Mouse (Mus musculus) macrophage (primary cell): ENCODE data around the gene Zfp429. TPM values are rescaled to one million over a fixed set of nuclear protein-coding genes. Genes with fewer than 3 reads are reported as not detected.
"Not testable (repeated sequence)": the region's sequence is repeated elsewhere in the genome, so short reads cannot be mapped to it uniquely, and the experiment has no call there.

ENCODE experiments used
- H3K27ac ChIP-seq: fragments of 350-480 bp; formaldehyde crosslinking; 2 replicates; pipeline ENCODE4 v1.9.0; 2021
- H3K36me3 ChIP-seq: fragments of 350-480 bp; formaldehyde crosslinking; 2 replicates; pipeline ENCODE4 v1.9.0; 2021; ENCODE audit errors: inconsistent target
- H3K4me3 ChIP-seq: fragments of 350-480 bp; formaldehyde crosslinking; 2 replicates; pipeline ENCODE4 v1.9.0; 2021; ENCODE audit errors: inconsistent target
- H3K79me2 ChIP-seq: fragments of 350-480 bp; formaldehyde crosslinking; 2 replicates; pipeline ENCODE4 v1.9.0; 2021; ENCODE audit errors: inconsistent target
- WGBS: methylation state at CpG from one replicate; pipeline ENCODE4 v1.1.7; 2026; ENCODE audit warnings: inconsistent platforms; ENCODE audit not compliant: missing documents; 5-methylcytosine and 5-hydroxymethylcytosine counted together
- polyA plus RNA-seq: library from polyadenylated mRNA; stranded (reverse); fragments of 250-400 nt; gene quantifications from 3 replicates; pipeline ENCODE4 v1.2.4, GENCODE M21; 2018; ENCODE audit warnings: inconsistent platforms
- total RNA-seq, 78 experiments: library from RNA; depleted of rRNA; stranded (reverse); fragments of 250-400 nt; gene quantifications; 1 replicate in 9 of 78; 2 replicates in 24 of 78; 3 replicates in 43 of 78; 4 replicates in 2 of 78; pipeline ENCODE4 v1.2.4; 2018; ENCODE audit warnings: inconsistent platforms in 56 of 78

The Zfp429 gene
- total RNA-seq (2018; cell fraction: chromatin; rRNA removed), result 10 to 100 TPM in 25 of 26 experiments, 1 to 10 TPM in 1; 9.7 to 27.4 (median 15.9) TPM
- total RNA-seq (2018; cell fraction: cytosol; rRNA removed), result 10 to 100 TPM in 21 of 26 experiments, 1 to 10 TPM in 5; 8.8 to 19.3 (median 13.0) TPM
- 10 to 100 TPM; 13.6 to 31.6 (median 18.5) TPM for total RNA-seq (2018; cell fraction: nucleus; rRNA removed)
- polyA plus RNA-seq, result 6.7 to 16.2 TPM (median 12.5 TPM) in 3 replicates

DNA sequence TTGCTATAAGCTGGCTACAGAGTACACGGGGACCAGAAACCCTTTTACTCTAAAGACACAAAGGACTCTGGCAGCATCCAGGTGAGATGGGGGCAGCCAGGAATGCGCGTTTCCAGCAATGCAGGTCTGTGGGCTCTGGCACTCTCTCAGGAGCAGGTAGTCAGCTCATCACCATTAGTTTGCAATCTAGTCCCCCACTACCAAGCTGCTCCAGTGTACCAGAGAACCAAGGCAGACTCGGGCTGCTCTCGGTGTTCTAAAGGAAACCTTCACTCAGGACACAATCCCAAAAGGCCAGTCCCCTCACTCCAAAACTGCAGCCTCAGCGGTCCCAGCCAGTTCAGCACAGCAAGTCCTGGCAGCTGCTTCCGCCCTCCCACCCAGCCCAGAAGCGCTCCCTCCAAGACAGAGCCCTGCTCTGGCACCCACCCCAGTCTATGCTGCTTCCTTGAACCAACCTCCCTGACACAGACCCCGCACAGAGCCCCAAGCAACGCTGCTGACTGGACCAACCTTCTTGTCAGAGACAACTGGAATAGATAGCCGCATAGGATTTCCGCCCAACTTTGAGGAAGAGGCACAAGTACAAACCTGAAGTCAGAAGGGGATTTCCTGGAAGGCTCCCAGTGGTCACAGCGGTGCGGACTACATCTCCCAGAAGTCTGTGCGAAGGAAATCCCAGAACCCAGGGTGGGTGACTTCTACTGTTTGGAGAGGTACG, at the start of gene Zfp429:
Zfp429 (minus strand) TSS at position 637 of the 721 bp plus-strand sequence.
- H3K36me3 ChIP-seq, result not testable (repeated sequence)
- peak within 1 kb of the TSS; percentile 64 for H3K27ac ChIP-seq
- peaks cover 20% of the 10 kb centered on the region for H3K79me2 ChIP-seq
- WGBS, result 5% methylated on average over 12 of the region's 16 CpGs
- peak within 1 kb of the TSS; percentile 64 for H3K4me3 ChIP-seq

DNA sequence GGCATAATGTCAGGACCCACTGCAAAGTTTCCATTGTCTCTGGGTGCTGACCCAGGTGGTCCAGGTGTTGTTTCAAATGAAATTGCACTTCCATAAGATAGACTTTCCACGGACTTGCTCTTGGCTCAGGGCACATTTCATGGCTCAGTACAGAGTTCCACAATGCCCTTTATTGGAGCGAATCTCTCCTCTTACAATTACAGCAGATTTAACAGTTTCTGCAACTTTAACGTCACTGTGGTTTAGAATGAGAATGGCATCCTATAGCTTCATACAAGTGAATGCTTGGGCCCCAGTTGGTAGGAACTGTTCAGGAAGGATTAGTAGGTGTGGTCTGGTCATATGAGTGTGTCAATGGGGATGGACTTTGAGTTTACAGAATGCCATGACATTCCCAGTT, 37.5 kb upstream of the Zfp429 start:
- no CpG with 5 or more reads among the region's 3 CpGs for WGBS
- not testable (repeated sequence) for H3K4me3 ChIP-seq, H3K27ac ChIP-seq, H3K79me2 ChIP-seq, H3K36me3 ChIP-seq

DNA sequence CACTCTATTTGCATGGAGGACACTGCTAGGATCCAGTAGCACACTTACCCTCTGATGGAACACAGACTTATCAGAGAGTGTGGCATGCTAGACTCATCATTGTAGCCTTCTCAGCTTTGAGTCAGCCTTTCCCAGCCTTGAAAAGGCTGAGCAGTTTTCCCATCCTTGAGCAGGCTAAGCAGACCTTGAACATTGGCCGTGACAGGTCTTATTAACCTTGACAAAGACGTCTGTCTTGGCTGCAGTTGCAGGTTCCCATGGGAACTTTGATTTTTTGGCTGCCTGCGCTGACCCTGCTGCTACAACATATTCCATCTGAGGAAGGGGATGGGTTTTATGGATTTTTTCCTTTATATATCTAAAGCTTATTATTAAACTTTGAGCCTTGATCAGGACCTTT, 28.5 kb upstream of the Zfp429 start:
- no peaks in the 10 kb centered on the region for H3K36me3 ChIP-seq
- no peak overlapping the region for H3K4me3 ChIP-seq
- H3K27ac ChIP-seq, result no peak overlapping the region
- WGBS, result 83% methylated on average over 3 of the region's 3 CpGs
- no peaks in the 10 kb centered on the region for H3K79me2 ChIP-seq

DNA sequence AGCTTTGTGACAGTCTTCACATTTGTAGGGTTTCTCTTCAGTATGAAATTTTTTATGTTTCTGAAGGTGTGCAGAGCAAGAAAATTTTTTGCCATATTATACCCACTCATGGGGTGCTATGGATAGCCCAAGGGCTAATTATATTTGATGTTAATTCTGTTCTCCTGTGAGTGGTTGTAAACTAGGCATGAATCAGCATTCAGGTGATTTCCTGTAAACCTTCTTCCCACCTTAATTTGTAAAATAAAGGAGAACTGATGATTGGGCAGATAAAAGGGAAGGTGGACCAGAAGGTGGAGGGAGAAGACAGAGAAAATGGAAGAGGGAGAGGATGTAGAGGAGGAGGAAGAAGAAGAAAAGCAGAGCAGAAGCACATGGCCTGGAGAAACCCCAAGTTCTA, 26.1 kb upstream of the Zfp429 start:
- not testable (repeated sequence) for H3K27ac ChIP-seq, H3K79me2 ChIP-seq, H3K4me3 ChIP-seq, H3K36me3 ChIP-seq

DNA sequence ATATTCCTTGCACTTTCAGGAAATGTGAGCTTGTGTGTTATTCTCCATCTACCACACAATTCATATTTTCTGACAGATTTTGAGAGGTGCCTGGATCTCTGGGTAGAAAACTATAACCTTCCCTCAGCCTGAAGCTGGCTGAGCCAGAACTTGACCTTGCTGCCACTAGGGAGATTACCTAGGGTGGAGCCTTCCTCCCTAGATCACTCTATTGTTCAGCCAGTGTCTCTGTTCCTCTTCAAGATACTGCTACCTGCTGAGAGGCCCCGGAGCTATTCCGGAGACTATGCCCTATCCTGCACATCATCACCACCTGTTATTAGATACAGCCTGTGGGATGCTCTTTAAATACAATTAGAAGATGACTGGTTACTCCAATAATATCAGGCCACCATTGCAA, 22.9 kb upstream of the Zfp429 start:
- WGBS, result 90% methylated on average over 2 of the region's 2 CpGs
- H3K79me2 ChIP-seq, H3K4me3 ChIP-seq, H3K27ac ChIP-seq, H3K36me3 ChIP-seq: not testable (repeated sequence)

DNA sequence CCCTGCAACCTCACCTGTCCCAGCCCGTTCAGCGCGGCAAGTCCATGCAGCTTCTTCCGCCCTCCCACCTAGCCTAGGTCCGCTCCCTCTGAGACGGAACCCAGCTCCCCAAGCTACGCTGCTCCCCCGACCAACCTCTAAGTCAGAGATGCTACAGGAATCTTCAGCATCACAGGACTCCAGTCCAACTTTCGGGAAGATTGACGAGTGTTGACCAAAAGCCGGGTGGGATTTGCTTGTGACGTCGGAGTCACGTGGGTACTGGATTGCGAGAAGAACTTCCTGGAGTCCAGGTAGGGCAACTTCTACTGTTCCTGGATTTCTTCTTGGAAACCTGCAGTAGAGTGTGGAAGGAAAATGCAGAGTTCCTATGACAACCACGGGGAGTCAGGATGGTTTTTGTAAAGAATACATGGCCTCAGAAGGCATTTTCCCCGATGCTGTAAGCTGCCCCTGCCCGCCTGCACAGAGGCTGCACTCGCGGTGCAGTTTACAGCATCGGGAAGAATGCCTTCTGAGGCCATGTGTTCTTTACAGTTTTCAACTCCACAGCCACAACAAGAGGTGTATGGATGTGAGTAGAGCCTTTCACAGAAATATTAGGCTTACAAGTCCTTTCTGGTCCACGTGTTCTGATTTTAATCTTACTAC, 21.7 kb upstream of the Zfp429 start, which contains the start of gene Zfp459:
Zfp459 (minus strand) TSS at position 212 of the 651 bp plus-strand sequence.
- 5% methylated on average over 22 of the region's 22 CpGs for WGBS
- Histone ChIP-seq H3K27ac (no peak within 1 kb of the TSS), H3K4me3 (peak within 1 kb of the TSS; percentile 45), H3K79me2 (no peaks in the 10 kb centered on the region), H3K36me3 (no peaks in the 10 kb centered on the region)

DNA sequence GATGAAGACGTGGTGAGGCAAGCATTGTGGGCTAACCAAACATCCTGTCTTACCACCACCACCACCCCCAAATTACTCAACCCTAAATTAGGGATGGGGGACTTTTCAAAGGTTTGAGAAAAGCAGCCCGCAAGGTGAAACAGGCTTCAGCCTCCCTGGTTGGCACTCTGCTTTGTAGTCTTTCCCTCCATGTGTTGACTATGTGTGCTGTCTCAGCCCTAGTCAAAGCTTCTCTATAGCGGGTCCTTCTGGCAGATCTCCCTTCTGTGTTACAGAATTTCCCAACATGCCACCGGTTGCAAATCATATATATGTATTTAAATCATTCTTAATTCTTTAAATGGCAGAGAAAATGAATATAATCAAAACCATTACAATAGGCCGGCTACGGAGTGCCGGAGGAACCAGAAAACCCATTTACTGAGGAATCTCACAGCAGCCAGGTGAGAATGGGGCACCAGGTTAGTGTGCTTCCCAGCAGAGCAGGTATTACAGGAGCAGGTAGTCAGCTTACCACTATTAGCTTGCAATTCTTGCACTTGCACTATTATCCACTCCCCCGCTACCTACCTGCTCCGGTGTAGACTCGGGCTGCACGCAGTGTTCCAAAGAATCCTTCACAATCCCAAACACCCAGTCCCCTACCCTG, 21.1 kb upstream of the Zfp429 start:
- H3K27ac ChIP-seq, result no peak overlapping the region
- WGBS, result 53% methylated on average over 11 of the region's 11 CpGs
- no peaks in the 10 kb centered on the region for H3K36me3 ChIP-seq
- no peaks in the 10 kb centered on the region for H3K79me2 ChIP-seq
- peak overlapping the region; percentile 45 for H3K4me3 ChIP-seq

DNA sequence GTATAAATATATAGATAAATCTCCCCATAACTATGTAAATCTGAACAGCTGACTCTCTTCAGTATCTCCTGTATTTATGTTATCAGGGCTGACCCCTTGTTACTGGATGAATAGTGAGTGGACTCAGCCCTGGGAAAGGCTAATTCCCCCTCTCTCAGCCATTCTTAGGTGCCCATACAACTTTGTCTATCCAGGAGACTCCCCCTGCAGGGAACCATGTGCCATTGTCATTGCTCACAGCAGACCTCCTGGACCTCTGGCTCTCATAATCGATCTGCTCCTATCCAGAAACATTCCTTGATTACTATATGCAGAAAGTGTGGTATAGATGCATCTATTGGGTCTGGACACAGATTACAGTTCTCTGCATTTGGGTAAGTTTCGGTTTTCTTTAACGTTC, 17.2 kb upstream of the Zfp429 start:
- Histone ChIP-seq H3K79me2 (no peaks in the 10 kb centered on the region), H3K4me3 (no peak overlapping the region), H3K36me3 (no peaks in the 10 kb centered on the region), H3K27ac (no peak overlapping the region)
- WGBS, result 89% methylated on average over 3 of the region's 3 CpGs

DNA sequence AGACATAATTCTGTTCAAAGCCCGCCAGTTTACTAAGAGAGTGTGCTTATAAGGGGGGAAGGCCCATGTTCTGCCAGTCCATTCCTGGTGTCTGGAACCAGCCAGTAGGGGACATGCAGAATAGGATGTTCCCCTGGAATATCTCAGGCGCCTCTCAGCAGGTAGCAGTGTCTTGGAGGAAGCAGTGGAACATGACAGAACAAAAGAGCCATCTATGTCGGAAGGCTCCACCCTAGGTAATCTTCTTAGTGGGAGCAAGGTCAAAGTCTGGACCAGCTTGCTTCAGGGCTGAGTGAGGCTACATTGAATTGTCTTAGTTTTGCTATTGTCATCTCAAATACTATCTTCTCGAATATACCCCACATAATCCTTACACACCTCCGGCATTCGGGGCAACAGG, 16.1 kb upstream of the Zfp429 start:
- Histone ChIP-seq H3K27ac (no peak overlapping the region), H3K36me3 (no peaks in the 10 kb centered on the region), H3K4me3 (no peak overlapping the region), H3K79me2 (no peaks in the 10 kb centered on the region)
- 94% methylated on average over 6 of the region's 6 CpGs for WGBS

DNA sequence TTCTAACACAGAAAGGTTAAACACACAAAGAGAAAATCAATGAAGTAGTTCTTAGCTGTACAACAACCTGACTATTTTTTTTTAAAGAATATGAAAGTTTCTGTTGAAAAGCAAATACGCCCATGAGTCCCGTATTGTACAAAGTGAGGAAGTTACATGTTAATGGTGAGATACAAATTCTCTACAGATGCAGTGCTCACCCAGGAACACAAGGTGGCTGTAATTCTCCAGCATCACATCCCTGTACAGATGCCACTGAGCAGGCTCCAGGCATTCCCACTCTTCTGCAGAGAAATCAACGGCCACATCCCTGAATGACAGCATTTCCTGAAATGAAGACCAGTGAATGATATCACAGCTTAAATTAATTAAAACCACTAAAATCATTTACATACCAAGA, 14.0 kb upstream of the Zfp429 start:
- 62% methylated on average over 3 of the region's 3 CpGs for WGBS
- not testable (repeated sequence) for H3K4me3 ChIP-seq, H3K27ac ChIP-seq, H3K36me3 ChIP-seq, H3K79me2 ChIP-seq

DNA sequence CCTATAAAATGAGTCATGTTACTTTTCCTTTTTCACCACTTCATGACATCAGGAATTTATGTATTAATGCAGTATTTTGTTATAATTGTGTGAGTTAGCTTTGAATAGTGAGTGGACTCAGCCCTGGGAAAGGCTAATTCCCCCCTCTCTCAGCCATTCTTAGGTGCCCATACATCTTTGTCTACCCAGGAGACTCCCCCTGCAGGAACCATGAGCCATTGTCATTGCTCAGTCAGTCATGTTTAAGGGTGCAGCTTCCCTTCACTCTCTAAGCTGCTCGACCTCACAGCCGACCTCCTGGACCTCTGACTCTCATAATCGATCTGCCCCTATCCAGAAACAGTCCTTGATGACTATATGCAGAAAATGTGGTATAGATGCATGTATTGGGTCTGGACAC, 23.4 kb downstream of the Zfp429 start:
- WGBS, result 51% methylated on average over 3 of the region's 3 CpGs
- not testable (repeated sequence) for H3K27ac ChIP-seq, H3K36me3 ChIP-seq, H3K4me3 ChIP-seq
- peaks cover 11% of the 10 kb centered on the region; the same call in 1 of the 2 replicates for H3K79me2 ChIP-seq

DNA sequence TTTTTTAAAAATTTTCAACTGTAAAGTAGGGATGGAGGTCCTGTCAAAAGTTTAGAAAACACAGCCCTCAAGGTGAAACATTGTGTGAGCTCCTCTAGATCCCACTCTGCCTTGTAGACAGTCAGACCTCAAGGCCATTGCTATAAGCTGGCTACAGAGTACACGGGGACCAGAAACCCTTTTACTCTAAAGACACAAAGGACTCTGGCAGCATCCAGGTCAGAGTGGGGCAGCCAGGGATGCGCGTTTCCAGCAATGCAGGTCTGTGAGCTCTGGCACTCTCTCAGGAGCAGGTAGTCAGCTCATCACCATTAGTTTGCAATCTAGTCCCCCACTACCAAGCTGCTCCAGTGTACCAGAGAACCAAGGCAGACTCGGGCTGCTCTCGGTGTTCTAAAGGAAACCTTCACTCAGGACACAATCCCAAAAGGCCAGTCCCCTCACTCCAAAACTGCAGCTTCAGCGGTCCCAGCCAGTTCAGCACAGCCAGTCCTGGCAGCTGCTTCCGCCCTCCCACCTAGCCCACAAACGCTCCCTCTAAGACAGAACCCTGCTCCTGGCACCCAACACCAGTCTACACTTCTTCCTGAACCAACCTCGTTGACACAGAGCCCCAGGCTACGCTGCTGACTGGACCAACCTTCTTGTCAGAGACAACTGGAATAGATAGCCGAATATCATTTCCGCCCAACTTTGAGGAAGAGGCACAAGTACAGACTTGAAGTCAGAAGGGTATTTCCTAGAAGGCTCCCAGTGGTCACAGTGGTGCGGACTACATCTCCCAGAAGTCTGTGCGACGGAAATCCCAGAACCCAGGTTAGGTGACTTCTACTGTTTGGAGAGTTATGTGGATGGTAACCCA, 24.3 kb downstream of the Zfp429 start, which contains the start of the genes Gm28041 and Zfp456:
Gm28041 (minus strand) TSS at position 684 of the 862 bp plus-strand sequence.
Zfp456 (minus strand) TSS at position 761 of the 862 bp plus-strand sequence.
- WGBS, result 3% methylated on average over 13 of the region's 15 CpGs
- peak within 1 kb of the TSS; percentile 64 for H3K4me3 ChIP-seq
- peaks cover 11% of the 10 kb centered on the region; the same call in 1 of the 2 replicates for H3K79me2 ChIP-seq
- H3K36me3 ChIP-seq, result not testable (repeated sequence)
- peak within 1 kb of the TSS; percentile 58 for H3K27ac ChIP-seq

DNA sequence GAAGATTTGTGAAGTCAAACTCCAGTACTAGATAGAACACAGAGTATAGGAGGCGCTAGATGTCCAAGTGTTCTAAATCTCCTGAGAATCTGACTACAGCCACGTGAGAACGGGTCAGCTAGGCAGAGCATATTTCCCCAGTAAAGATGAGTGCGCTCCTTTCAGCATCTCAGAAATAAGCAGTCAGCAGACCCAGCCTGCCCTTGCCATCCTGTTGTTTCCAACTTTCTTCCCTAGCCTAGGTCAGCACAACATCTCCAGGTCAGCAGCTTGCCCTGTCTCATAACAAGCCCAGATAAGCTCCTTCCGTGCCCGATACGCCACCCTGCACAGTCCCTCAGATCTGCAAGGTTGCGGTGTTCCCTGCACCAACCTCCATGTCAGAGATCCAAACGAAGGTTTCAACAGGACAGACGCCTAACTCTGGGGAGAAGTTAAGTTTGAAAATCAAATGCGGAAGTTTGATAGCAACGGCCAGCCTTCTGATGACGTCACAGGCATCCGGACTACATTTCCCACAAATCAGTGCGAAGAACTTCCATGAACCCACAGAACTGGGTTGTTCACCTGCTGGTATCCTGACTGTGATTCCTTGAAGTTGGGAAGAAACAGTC, 39.4 kb downstream of the Zfp429 start, which contains the start of the genes Gm28044 and Zfp953:
Gm28044 (minus strand) TSS at position 406 of the 614 bp plus-strand sequence.
Zfp953 (minus strand) TSS at position 475 of the 614 bp plus-strand sequence.
- H3K36me3 ChIP-seq, result no peaks in the 10 kb centered on the region
- WGBS, result 1% methylated on average over 15 of the region's 15 CpGs
- H3K27ac ChIP-seq, result peak within 1 kb of the TSS; percentile 91
- peak within 1 kb of the TSS; percentile 95 for H3K4me3 ChIP-seq
- H3K79me2 ChIP-seq, result peaks cover 45% of the 10 kb centered on the region
